Mouse (Mus musculus) ES-E14 (cell line): Measurements from ENCODE around the gene Tob1. TPM values are rescaled to one million over a fixed set of nuclear protein-coding genes. Genes with fewer than 3 reads are reported as not detected.

ENCODE experiments used
- DNase-seq: peaks from one replicate; pipeline ENCODE4 v3.0.0-alpha.2; 2013; ENCODE audit warnings: low read depth, low spot score
- H3K27ac ChIP-seq: 2 replicates; pipeline ENCODE4 v1.5.1; 2012; ENCODE audit warnings: low read depth, mild to moderate bottlenecking, low read length, moderate library complexity, mixed read lengths; ENCODE audit not compliant: poor library complexity, insufficient read depth, severe bottlenecking
- H3K36me3 ChIP-seq: 2 replicates; pipeline ENCODE4 v1.6.1; 2012; ENCODE audit warnings: mild to moderate bottlenecking, low read length, moderate library complexity, mixed read lengths; ENCODE audit not compliant: control insufficient read depth, poor library complexity, insufficient read depth, severe bottlenecking
- H3K4me1 ChIP-seq, 2 experiments: fragments of 150-350 bp in 1 of 2; sonication (generic) in 1 of 2; 2 replicates each; pipeline ENCODE4 v1.6.1; 2012; ENCODE audit warnings: low read length in 2 of 2, mild to moderate bottlenecking in 1 of 2, mixed read lengths in 1 of 2; ENCODE audit not compliant: control insufficient read depth in 2 of 2, insufficient read depth in 2 of 2, poor library complexity in 1 of 2
- H3K4me3 ChIP-seq, 2 experiments: fragments of 150-350 bp in 1 of 2; sonication (generic) in 1 of 2; 2 replicates each; pipeline ENCODE4 v1.5.1; 2012; ENCODE audit warnings: low read length in 2 of 2, low read depth in 1 of 2, mild to moderate bottlenecking in 1 of 2, mixed read lengths in 1 of 2; ENCODE audit not compliant: insufficient read depth in 1 of 2, poor library complexity in 1 of 2, severe bottlenecking in 1 of 2
- H3K9ac ChIP-seq: 2 replicates; pipeline ENCODE4 v1.6.1; 2012; ENCODE audit warnings: low read depth, mild to moderate bottlenecking, low read length, mixed read lengths; ENCODE audit not compliant: poor library complexity, insufficient read depth, severe bottlenecking
- H3K9me3 ChIP-seq: fragments of 150-350 bp; sonication (generic); 2 replicates; pipeline ENCODE4 v1.6.1; 2012; ENCODE audit warnings: low read depth, mild to moderate bottlenecking, low read length; ENCODE audit not compliant: control insufficient read depth, insufficient read depth
- CHD2 ChIP-seq: IDR thresholded peaks from 2 replicates; pipeline ENCODE4 v1.6.1; 2014; ENCODE audit warnings: mild to moderate bottlenecking, low read depth, low read length, inconsistent platforms
- HCFC1 ChIP-seq: IDR thresholded peaks from 2 replicates; pipeline ENCODE4 v1.6.1; 2012; ENCODE audit warnings: low read length, inconsistent platforms, borderline replicate concordance; ENCODE audit not compliant: insufficient read depth
- MAFK ChIP-seq: IDR thresholded peaks from 2 replicates; pipeline ENCODE4 v1.6.1; 2014; ENCODE audit warnings: mild to moderate bottlenecking, low read depth, low read length, inconsistent platforms; ENCODE audit not compliant: insufficient read depth
- ZC3H11A ChIP-seq: IDR thresholded peaks from 2 replicates; pipeline ENCODE4 v1.6.1; 2012; ENCODE audit warnings: low read depth, mild to moderate bottlenecking, inconsistent platforms, low read length, borderline replicate concordance
- ZNF384 ChIP-seq: IDR thresholded peaks from 2 replicates; pipeline ENCODE4 v1.6.1; 2012; ENCODE audit warnings: low read depth, low read length, inconsistent platforms
- in situ Hi-C, 2 experiments: fragments of 600-800 bp; cut with MboI; formaldehyde crosslinking; loops; one replicate each; pipeline ENCODE4 v1.15.1; 2025; ENCODE audit warnings: low sequenced_read_pairs in 2 of 2, inconsistent platforms in 1 of 2; ENCODE audit not compliant: unreplicated experiment in 2 of 2
- total RNA-seq: library from RNA; depleted of rRNA; stranded (reverse); fragments of 300-350 nt; gene quantifications from 2 replicates; pipeline ENCODE4 v1.2.3, GENCODE M21; 2012

Gene Tob1
- total RNA-seq, 1 experiment: 10.8 TPM

DNA sequence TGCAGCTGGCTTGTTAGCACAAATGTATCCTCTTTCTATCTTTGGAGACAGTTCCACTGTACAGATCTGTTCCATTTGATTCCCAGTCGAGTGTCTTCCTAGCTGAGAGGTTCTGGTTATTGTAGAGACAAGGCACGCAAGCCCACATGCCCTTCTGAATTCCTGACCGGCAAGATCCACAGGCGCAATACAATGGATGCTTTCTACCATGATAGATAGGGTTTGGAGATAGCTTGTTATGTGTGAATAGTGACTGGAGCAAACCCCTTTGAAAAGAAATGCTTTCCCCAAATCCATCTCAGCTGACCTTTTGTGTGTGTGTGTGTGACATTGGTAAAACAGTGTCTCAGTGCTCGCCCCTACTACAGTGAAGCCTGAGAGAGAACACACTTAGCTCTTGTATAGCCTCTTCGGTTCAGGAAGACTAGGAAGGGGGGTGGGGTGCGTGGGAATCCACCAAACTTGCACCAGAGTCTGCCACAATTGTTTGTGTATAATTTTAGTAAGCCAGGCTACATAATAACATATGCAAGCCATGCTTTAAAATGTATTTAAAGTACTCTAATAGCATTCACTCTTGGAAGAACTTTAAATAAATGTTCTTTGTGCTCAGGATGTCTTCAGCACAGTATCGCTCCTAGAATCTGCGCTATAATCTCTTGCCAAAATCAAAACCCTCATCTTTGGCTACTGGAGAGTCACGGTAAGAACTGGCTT lies 4.7 kb upstream of the Tob1 start:
- peaks cover 0 to 4% of the 10 kb centered on the region in 2 experiments; a peak in 1 of 4 replicates for H3K4me1 ChIP-seq
- in situ Hi-C loops: no loop called here

DNA sequence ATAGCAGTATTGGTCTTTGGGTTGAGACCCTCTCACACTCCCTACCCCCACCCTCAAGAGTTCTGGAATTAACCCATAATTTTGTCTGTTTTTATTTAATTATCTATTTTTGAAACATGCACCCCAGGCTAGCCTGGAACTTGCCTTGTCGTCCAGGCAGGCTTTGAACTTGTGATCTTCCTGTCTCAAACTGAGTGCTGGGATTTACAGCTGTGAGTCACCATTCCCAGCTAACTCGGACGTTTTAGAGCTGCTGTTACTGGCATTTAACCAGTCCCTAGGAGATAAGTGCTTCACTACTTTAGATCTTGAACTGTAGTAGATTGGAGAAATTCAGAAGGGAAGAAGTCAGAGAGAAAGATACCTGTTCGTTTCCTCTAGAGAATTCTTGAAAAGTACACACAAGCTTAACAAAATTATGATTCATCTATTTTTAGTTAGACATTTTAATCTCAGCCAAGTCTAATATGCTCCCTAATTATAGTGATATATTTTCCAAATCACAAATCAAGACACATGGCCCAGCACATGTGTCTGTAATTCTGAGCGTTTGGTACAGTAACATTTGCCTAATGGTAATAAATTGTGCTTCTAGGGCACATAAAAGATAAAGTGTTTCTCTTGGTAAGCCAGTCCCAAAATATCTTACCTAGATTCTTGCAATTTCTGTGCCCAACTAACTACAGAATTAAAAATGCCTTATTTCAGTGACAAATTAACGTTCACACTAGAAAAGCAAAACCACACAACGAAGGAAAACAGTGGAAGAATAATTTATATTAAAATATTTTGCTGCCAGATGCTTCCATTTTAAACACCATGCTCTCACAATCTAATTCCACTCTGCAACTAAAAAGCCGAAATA lies 2.2 kb upstream of the Tob1 start:
- Histone ChIP-seq H3K9me3 (no peaks in the 10 kb centered on the region), H3K9ac (no peak overlapping the region), H3K4me1 (peaks cover 3 to 8% of the 10 kb centered on the region in 2 experiments; a peak in 2 of 4 replicates), H3K4me3 (peak overlapping the region in 1 of 2 experiments; percentile 79; a peak in 2 of 4 replicates), H3K36me3 (peaks cover 5% of the 10 kb centered on the region; the same call in 1 of the 2 replicates), H3K27ac (no peak overlapping the region)
- in situ Hi-C loops: no loop called here
- TF ChIP-seq MAFK (no peak), CHD2 (no peak), HCFC1 (no peak), ZNF384 (no peak), ZC3H11A (no peak)
- no peak for DNase-seq

More for the DNA sequence above, 4.7 kb upstream of the Tob1 start:
- Histone ChIP-seq H3K9ac (no peak overlapping the region), H3K9me3 (no peaks in the 10 kb centered on the region), H3K36me3 (no peaks in the 10 kb centered on the region), H3K4me3 (no peak overlapping the region), H3K27ac (no peak overlapping the region)
- TF ChIP-seq ZNF384 (no peak), HCFC1 (no peak), MAFK (no peak), CHD2 (no peak), ZC3H11A (no peak)
- no peak for DNase-seq

- Histone ChIP-seq H3K4me1 (peaks cover 3 to 8% of the 10 kb centered on the region in 2 experiments; a peak in 2 of 4 replicates), H3K36me3 (peaks cover 10% of the 10 kb centered on the region; the same call in 1 of the 2 replicates), H3K9me3 (no peaks in the 10 kb centered on the region), H3K4me3 (peak overlapping the region; percentile 61 to 79), H3K27ac (peak overlapping the region; percentile 65), H3K9ac (peak overlapping the region; percentile 57)
- peak; percentile 24 for DNase-seq
- in situ Hi-C loops: no loop called here
- no peak for TF ChIP-seq MAFK
- peak; percentile 69; the same call in 1 of the 2 replicates for TF ChIP-seq ZNF384
- no peak for TF ChIP-seq CHD2
These were observed 1.5 kb upstream of the Tob1 start for GRCm38 (mm10) chr11:94209695-94210131.

- H3K4me3 ChIP-seq: peak overlapping the region; percentile 79
- DNase-seq: peak; percentile 89
- H3K9me3 ChIP-seq: no peaks in the 10 kb centered on the region
- in situ Hi-C loops: no loop called here
- H3K36me3 ChIP-seq: peaks cover 11% of the 10 kb centered on the region
- peak overlapping the region; percentile 78 for H3K9ac ChIP-seq
- H3K4me1 ChIP-seq: peaks cover 3 to 8% of the 10 kb centered on the region in 2 experiments; a peak in 2 of 4 replicates
- TF ChIP-seq HCFC1 (no peak), CHD2 (peak; percentile 69)
- H3K27ac ChIP-seq: peak overlapping the region; percentile 79
These were observed 815 bp upstream of the Tob1 start for GRCm38 (mm10) chr11:94210191-94211086.
